Mouse (Mus musculus) yolk sac, embryonic 10.5 days (tissue): Measurements from ENCODE around the gene Ubl3.

ENCODE experiments used
- DNase-seq: peaks from one replicate; pipeline ENCODE4 v3.0.0-alpha.2; 2017; ENCODE audit warnings: low spot score

Ubl3 gene

DNA sequence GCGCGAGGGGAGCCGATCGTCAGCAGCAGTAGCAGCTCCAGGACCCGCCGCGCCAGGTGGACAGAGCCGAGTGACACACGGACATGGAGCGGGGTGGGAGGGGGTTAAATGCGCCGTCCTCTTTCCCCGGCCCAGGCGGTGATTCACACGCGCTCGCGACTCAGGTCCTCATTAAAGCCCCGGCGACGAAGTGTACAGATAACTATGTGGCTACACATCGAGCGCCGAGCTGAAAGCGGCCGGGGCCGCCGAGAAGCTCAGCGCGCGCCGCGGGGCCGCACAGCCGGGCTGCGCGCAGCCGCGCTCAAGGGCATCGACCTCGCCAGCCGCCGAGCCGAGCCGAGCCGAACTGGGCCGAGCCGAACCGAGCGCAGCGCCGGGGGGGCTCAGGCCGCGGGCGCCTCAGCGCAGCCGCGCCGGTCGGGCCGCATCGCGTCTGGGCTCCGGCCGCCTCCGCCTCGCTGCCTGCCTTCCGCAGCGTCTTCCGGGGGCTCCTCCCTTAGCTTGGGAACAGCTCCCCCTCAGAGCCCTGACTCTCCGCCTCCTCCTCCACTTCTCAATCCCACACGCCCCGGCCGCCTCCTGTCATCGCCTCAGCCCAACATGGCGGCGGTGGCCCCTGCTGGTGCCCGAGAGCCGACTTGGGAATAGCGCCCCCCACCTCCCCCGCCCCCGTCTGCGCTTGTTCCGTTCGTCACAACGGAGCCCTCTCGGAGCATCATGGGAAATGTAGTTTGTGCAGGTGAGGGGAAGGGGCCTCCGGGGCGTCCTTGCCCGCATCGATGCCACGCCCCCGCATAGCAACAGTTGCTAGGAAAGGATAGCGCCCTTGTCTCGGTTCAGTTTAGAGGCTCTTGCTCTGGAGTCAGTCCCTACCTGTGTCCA is at the start of gene Ubl3:
Gene Ubl3, minus strand, starts transcription at position 603 of the 885 bp plus-strand sequence.
- DNase-seq = peak; percentile 99

DNA sequence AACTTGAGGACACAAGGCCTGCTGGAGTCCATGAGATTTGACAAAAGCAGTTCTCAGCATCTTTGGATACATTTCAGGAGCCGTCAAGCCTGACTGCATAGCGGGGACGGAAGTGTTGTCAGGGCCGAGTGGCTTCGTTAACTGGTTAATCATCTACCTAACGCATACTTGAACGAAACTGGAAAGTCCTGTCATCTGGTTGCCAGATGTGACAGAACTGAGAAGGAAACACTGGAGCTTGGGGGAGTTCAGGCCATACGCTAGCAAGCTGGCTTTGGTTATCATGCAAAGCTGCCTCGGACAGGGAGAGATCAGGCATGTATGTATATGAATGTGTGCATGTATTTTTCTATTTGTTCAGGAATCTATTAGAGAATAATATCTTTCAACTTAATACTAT is 45.8 kb upstream of the Ubl3 start:
- peak; percentile 56 for DNase-seq

DNA sequence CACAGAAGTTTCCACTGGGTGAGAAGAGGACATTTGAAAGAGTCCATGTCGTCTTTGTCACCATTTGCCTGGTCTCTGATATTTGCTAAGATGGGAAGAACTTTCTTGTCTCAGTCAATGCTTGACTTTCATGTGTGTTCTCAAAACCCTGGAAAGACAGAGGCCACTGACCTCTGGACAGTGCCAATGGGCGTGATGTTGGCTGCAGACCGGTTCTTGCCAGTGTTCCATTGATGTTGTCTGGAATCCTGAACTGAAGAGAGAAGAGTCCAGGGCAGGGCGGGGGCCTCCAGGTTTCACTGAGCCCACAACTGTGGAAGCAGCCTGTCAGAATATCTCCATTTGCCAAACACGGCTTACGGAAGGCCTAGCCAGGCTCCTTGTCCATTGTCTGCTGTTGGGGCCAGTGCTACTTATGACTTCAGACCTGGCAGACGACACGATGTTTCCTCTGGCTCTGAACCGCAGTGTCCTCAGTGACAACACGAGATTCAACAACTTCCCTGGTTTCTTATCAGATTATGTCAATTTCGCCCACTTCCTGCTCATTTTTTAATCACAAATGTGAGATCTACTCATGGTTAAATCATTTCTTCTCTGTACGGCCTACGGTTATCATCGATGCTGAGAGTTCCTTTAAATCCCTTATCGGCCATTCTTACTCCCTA is 43.6 kb upstream of the Ubl3 start:
- DNase-seq = no peak

- no peak for DNase-seq
These were observed 42.8 kb upstream of the Ubl3 start for GRCm38 (mm10) chr5:148595459-148595751.

GRCm38 (mm10) chr5:148594693-148595458 is 42.3 kb upstream of the Ubl3 start:
- DNase-seq = no peak

GRCm38 (mm10) chr5:148593607-148594006 is 41.0 kb upstream of the Ubl3 start:
- no peak for DNase-seq

DNA sequence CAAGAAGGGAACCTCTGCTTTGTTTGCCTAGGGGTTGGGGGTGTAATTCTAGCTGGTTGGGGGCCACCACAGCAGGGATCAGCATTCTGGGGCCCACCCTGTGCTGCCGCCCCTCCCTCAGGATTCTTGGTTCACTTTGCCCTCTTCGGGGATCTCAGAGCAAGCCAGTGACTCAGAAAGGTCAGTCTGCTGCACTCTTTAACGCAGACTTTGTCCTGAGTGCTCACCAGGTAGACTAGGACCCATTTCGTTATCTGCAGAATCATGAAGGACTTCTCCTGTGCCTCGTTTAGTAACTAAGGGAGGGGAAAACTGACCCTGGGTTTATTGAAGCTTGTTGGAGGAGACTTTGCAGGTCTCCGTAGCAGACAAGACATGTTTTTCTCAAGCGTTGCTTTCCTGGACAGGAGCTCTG is 38.9 kb upstream of the Ubl3 start:
- peak; percentile 56 for DNase-seq

DNA sequence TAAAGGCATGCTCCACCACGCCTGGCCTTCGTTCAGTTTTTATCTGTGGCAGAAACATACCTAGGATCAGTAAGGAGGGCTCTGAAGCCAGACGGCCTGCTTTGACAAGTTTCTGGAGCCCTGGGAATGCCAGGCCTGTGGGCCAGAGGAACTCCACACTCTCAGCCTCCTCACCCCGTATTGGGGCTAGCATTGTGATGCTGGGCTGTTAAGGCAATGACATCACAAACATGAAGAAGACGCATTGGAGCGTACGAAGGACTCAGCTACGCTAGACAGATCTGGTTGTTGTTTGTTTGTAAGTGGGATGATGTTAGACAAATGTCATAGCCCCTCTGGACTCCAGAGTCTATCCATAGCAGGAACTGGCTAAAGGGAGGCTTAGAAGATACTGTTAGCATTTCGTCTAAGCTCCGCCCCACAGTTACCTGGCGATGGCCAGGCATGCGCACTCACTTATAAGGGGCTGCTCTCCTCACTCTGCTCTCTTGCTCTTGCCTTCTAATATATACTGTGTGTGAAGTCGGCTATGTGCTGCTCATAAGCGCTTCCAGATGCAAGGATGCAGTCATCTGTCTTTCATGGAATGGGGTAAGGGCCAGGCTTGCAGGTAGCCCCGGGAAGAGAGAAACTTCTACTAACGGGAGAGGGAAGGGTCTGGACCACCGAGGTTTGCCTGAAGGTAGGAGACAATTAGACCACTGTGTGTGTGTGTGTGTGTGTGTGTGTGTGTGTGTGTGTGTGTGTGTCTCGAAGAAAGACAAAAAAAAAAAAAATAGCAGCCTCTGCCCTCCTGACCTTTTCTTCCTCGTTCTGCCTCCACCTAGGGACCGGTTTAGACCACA is 38.2 kb upstream of the Ubl3 start:
- DNase-seq = no peak

DNA sequence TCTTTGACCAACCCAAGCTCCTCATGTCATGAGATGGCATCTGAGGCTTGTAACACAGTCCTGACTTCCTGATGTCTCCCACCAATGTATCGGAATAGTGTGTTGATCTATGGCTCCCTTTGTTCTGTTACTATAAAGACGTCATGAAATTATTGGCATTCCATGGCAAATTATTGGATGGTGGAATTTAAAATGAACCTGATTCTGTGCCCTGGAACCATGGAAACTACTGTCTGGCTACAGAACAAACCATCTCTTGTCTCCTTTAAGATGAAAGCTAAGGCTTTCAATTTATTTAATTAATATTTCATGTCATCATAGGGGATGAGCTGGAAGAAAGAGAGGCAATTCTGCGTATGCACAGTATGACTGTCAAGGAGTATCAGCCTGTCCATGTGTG is 36.4 kb upstream of the Ubl3 start:
- no peak for DNase-seq

GRCm38 (mm10) chr5:148588142-148588650 is 35.6 kb upstream of the Ubl3 start:
- no peak for DNase-seq

DNA sequence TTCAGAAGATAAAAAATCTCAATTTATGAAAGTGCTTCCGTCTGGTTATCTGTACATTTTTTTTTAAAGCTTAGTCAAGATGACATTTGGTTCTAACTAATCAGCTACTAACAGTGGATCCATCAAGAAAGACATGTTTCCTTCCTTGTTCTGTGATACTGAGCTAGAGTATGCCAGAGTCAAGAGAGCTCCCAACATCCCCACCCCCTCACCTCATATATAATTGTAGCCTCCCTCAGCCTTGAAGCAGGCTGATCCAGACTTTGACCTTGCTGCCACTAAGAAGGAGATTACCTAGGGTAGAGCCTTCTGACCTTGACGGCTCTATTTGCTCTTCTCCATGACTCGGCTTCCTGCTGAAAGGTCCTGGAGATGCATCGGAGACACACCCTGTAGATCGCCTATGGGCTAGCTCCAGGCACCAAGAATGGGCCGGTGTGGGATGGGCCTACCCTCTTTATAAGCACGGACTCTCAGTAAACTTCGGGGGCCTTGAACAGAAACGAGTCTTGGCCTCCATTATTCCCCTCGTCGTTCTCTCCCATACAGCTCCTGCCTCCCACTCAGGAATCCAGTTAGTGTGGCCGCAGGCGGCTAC is 27.9 kb upstream of the Ubl3 start:
- DNase-seq = peak; percentile 29

GRCm38 (mm10) chr5:148579156-148579555 is 26.6 kb upstream of the Ubl3 start:
- DNase-seq = no peak

- no peak for DNase-seq
These were observed 25.8 kb upstream of the Ubl3 start for GRCm38 (mm10) chr5:148578353-148578752.

GRCm38 (mm10) chr5:148577278-148577677 is 24.7 kb upstream of the Ubl3 start:
- DNase-seq = no peak

- no peak for DNase-seq
These were observed 22.6 kb upstream of the Ubl3 start for GRCm38 (mm10) chr5:148575163-148575562.

DNA sequence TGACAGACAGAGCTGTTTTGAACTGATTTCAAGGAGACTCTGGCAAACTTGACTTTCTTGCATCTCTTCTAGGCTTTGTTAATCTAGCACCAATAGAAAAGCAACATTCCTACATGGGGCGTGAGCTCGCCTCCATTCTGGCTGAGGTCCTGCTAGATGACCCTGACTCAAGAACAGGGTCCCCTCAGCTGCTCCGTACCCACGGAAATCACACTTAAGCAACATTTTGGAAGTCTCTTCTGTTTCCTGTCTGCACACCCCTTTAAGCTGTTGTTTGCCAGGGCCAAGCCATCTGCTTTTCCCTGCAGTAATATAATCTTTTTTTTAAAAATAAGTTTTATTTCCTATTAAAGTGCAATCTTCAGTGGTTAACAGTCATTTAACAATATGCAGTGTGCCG is 20.1 kb upstream of the Ubl3 start:
- no peak for DNase-seq

- DNase-seq = no peak
These were observed 18.1 kb upstream of the Ubl3 start for GRCm38 (mm10) chr5:148570571-148571304.

DNA sequence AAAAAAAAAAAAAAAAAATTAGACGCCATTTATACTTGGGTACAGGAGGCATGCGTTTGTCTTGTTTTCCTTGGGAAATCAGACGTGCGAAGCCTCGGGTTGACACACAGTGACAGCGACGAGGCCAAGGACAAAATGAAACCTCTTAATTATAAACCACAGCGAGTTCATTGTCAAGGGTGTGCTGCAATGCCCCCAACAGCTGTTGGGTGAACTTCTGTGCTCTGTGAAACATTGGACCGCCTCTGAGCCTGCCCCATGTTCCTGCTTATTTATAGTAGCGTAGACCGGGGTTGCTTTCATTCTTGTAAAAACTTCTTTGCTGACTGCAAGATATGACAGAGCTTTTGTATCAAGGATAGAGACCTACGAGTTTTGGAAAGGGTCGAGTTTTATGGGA is 16.9 kb upstream of the Ubl3 start:
- DNase-seq = no peak

DNA sequence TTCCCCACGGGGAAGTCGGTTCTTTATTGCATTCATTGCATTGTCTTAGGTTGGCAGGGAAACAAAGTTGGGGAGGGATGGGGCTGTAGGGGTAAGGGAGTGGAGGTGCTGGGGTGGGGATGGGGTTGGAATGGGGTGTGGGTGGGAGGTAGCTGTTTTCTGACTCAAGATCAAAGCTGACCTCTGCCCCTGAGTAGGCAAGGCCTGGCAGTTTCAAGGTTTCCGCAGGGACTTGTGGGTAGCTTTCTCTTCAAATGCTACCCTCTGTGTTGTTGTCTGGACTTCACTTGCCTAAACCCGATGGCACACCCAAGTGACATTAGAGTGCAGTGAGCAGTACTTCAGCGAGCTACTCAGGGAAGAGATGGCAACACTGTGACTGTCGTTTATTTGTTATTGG is 13.0 kb upstream of the Ubl3 start:
- no peak for DNase-seq

DNA sequence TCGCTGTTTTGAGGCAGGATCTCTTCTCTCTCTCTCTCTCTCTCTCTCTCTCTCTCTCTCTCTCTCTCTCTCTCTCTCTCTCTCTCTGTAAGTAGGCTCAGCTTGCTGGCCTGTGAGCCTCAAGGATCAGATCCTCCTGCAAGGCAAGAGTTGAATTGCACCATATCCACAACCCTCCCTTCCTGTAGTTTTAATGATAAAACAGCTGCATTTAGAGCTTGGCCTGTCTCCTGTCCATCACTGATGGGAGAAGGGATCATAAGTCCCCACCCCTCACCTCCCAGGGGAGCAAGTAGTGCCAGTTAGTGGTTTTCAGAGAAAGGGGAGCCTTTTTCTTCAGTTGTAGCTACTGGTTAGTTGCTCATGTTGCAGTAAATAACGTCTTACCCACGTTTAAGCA is 11.5 kb upstream of the Ubl3 start:
- DNase-seq = no peak

- no peak for DNase-seq
These were observed 10.7 kb upstream of the Ubl3 start for GRCm38 (mm10) chr5:148563281-148563680.
